Mouse (Mus musculus) brain, embryonic 14.5 days (tissue): Measurements from ENCODE around the gene Creb3.

Experiments used
- CTCF ChIP-seq: fragments of 200-500 bp; IDR thresholded peaks from 2 replicates; pipeline ENCODE4 v1.5.1; 2012; ENCODE audit warnings: inconsistent platforms, mild to moderate bottlenecking, moderate library complexity, borderline replicate concordance; ENCODE audit not compliant: insufficient read depth, insufficient read length; ENCODE audit errors: extremely low read depth
- POLR2A ChIP-seq: fragments of 200-500 bp; IDR thresholded peaks from 2 replicates; pipeline ENCODE4 v1.6.1; 2012; ENCODE audit warnings: mild to moderate bottlenecking, inconsistent platforms, borderline replicate concordance; ENCODE audit not compliant: poor library complexity, insufficient read depth, insufficient read length, severe bottlenecking; ENCODE audit errors: extremely low read depth

DNA sequence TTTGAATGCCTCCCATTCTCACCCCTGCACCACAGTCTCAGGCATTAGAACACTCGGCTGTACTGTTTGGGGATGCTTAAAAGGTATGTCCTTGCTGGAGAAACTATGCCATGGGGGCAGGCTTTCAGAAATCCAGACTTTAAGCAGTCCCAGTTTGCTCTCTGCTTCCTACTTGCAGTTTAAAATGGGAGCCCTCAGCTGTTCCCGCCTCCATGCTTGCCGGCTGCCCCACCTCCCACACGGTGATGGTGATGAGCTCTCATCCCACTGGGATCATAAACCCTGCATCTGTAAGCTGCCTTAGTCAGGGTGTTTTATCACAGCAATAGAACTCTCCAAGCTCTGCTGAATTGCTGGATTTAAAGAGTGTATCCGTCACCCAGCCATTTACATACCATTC lies 9.7 kb upstream of the Creb3 start:
- TF ChIP-seq POLR2A (no peak), CTCF (no peak)
